Mouse (Mus musculus) left cerebral cortex, postnatal 4 days (tissue): Measurements from ENCODE around the gene Fxyd3. TPM values are rescaled to one million over a fixed set of nuclear protein-coding genes. Genes with fewer than 3 reads are reported as not detected.

Source experiments
- DNase-seq: peaks from one replicate; pipeline ENCODE4 v3.0.0-alpha.2; 2022
- intact Hi-C: fragments of 180-260 bp; cut with DNase I; formaldehyde crosslinking; loops from one replicate; pipeline ENCODE4 v1.15.1; 2025
- total RNA-seq, 2 experiments: library from RNA; stranded (reverse); gene quantifications; 2 replicates each; pipeline ENCODE4 v1.2.3; 2021

Gene Fxyd3
- total RNA-seq, 2 experiments from 2014 or later = not detected

DNA sequence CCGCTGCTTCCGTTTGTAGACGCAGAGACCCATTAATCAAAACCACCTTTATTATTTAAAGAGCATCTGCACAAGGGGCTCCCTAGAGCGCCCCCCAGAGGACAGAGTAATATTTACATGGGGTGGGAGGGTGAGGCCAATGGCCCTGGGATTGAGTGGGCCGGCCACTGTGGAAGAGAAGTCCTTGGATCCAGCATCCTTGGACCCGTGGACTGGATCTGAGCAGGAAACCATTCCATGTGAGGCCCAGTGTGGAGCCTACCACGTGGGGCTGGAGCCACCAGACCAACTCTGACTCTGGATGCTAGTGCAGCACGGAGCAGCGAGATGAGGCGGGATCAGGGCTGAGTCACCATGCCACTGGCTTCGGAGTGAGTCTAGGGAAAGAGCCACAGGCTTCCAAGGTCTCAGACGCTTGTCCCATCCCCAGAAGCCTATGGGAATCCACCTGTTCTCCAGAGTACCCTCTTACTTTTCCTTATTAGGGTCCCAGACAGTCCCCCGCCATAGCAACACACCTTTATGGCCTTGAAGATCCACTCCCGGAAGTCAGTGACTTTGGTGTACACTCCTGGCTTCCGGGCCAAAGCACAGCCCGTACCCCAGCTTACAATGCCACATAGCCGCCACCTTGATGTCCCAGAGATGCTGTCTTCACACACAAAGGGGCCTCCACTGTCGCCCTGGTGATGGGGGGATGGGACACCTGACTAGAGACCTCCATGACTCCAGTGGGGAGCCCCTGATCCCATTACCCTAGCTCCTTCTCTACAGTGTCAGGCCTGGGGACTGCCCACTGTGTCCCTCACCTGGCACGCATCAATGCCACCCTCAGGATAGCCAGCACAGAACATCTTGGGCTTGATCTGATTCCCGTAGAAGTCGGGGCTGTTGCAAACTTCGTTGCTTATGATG lies 22.4 kb upstream of the Fxyd3 start:
- intact Hi-C loops = no loop called here
- no peak for DNase-seq

DNA sequence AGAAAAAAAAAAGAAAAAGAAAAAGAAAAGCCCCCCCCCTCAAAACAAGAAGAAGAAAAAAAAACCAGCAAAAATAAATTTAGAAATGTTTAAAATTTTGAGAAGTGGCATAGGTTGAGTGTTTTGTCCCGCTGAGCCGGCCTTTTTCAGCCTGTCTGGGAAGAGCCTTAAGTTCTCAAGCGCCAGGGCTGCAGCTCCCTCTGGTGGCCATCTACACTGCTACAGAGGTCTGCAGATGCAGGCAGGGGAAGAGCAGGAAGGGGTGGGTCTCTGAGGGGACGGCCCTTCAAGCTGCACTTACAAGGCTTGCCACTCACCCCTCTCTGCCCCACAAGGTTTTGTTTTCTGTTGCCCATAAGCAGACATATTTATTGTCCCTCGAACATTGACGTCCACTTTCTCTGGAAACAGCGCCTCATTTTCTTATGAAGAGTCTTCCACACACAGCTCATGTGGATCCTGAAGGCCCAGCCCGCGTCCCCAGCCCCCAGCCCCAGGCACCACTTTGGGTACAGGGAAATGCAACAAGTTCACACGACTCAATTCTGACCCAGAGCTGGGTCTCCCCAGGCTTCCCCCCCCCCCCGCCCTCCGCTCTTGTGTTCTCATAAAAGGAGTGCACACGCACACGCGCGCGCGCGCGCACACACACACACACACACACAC lies 21.2 kb upstream of the Fxyd3 start:
- intact Hi-C loops = no loop called here
- DNase-seq = peak; percentile 95

DNA sequence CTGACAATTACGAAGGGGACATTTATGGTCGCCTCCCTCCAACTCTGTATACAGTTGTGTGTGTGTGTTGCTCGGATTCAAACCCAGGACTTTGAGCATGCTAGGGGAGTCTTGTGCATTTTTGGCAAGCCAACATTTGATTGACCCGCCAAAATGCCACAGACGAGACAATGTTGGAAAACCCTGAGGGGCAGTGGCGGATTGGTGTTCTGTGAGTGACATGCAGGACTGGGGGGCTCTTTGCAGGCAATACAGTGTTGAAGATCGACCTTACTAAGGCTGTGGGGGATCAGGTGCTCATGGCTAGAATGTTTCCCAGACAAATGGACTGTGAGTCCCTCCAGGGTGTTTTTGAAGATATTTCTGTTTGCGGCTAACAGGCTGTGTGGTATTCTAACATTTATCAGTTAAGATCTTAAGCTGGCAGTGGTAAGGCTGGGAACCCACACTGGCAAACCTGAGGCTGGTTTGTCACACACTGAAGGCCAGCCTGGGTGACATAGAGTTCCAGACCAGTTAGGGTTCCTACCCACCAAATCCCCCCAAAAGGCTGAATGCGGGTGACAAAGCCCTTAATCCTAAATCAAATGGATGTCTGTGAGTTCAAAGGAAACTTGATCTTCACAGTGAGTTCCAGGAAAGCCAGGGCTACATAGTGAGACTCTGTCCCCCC lies 20.5 kb upstream of the Fxyd3 start:
- intact Hi-C loops = no loop called here
- no peak for DNase-seq

DNA sequence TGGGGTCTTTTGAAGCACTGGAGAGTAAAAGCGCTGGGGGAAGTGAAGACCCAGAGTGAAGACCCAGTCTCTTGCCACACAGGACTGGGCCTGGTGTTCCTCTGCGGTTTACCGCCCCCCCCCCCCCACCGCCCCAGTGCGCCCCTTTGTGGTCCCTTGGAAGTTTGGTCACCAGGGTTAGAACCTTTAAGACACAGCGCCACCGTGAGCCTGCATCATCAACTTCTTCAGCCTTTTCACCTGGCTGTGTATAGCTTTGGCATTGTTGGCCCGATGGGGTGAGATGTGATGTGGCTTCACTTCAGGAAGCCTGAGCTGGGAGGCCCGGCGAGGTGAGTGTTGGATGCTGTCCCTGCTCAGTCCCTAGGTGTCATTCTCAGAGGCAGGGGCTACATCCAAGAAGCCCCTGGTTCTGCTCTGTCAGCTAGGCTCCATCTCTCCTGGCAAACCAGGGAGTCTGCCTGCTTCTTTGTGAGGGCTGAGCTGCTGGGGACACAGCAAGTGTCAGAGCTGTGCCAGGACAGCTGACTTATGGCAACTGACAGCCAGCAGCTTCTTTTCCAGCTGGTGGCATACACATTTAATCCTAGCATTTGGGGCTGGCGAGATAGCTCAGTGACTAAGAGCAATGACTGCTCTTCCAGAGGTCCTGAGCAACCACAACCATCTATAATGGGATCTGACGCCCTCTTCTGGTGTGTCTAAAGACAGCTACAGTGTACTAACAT lies 18.4 kb upstream of the Fxyd3 start:
- DNase-seq = no peak
- intact Hi-C loops = no loop called here

DNA sequence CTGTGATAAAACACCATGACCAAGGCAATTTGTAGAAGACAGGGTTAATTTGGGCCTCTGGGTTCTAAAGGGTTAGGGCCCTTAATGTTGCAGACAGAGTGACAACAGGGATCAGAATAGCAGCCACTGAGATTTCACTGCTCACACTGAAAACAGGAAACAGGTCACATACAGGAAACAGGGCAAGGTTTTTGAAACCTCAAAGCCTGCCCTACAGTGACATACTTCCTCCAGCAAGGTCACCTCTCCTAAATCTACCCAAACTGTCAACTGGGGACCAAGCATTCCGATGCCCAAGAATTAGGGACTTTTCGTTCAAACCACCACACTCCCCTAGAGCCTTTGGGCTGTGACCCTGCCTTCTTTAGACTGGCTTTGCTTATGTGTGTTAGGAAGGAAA lies 13.2 kb upstream of the Fxyd3 start:
- intact Hi-C loops = no loop called here
- DNase-seq = no peak

DNA sequence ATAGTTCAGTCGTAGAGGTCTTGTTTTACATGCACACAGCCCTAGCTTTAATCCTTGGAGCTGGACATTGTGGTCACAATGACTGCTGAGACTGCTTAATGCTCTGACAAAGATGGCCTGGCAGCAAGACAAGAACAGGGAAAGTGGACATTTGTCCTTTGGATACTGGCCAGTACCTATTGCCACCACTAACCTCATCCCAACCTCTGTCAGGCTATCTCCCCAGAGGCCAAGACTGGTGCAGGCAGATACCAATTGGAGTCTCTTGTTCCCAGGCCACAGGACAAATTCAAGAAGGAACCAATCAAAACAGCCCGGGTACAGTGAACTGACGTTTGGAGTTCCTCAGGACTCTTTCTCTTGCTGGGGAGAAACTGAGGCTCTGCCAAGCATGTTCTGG lies 11.7 kb upstream of the Fxyd3 start:
- DNase-seq = no peak
- intact Hi-C loops = no loop called here

DNA sequence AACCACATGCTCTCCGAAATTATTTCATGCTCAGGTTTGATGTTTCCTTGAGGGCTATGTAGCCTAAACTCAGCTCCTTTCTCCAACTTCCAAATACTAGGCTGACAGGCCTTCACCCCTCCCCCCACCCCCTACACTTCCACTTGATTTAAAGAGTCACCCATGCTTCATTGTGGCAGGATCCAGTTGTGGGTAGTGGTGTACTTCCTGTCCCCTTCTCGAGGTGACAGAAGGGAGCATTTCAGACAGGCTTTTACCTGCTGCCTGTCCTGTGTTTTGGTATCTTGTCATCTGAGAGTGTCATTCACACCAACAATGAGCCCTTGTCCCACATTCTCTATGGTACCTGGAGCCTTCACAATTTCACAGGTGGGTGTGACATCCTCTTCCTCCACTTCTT lies 10.8 kb upstream of the Fxyd3 start:
- intact Hi-C loops = no loop called here
- no peak for DNase-seq

DNA sequence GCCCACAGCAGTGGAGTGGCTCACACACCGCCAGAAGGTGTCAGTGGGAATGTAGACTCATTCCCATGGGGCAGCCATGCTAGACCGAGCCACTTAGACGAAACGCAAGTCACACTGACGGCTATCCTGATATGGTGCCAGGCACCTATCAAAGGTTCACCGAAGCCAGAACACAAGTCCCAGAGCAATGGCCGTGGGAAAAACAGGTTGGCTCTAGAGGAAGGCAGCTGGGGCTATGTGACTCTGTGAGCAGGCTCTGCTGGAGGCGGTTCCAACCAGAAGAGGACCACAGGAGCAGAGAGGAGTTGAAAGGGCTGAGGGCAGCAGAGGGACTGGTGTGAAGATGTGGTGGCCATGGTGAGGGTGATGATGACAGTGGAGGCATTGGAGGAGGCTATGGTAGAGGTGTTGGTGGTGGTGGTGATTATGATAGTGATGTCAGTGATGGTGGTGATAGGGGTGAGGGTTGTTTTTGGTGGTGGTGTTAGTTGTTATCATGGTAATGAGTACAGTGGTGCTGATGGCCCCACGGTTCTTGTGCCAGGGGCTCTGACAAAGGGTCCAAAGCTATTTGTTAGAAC lies 9.8 kb upstream of the Fxyd3 start:
- intact Hi-C loops = no loop called here
- no peak for DNase-seq

DNA sequence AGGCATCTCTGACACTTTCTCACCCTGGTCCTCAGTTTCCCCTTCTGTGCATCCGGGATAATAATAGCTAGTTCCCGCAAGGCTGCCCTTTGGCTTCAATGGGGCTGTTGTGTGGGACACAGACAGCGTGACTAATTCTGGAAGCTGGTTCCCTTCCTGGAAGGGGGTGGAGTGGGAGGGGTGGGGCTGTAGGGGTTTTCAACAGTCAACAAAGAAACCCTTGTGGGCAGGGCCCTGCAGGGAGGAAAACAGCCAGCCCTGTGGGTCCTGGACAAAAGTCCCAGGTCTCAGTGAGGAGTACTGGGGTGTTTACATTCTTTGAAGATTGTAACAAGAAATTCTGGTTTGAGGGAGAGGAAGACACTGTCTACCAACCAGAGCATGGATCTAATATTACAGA lies 8.7 kb upstream of the Fxyd3 start:
- peak; percentile 41 for DNase-seq
- intact Hi-C loops = no loop called here

DNA sequence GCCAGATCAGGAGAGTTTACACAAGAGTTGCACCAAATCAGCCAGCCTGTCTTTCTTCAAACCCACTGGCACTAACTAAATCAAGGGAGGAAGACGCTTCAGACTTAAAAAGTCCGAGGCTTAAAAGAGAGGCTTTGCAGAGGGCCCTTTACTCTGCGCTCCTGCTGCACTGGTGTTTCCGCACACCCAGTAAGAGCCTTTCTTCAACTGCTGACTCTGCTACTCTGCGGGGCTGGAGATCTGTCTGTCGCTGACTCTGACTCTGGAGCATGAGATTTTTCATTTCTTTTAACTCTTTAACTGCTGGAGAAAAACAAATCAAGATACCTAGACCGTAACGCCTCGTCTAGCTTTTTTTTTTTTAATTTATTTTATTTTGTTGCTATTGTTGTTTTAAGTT lies 7.6 kb upstream of the Fxyd3 start:
- no peak for DNase-seq
- intact Hi-C loops = no loop called here

DNA sequence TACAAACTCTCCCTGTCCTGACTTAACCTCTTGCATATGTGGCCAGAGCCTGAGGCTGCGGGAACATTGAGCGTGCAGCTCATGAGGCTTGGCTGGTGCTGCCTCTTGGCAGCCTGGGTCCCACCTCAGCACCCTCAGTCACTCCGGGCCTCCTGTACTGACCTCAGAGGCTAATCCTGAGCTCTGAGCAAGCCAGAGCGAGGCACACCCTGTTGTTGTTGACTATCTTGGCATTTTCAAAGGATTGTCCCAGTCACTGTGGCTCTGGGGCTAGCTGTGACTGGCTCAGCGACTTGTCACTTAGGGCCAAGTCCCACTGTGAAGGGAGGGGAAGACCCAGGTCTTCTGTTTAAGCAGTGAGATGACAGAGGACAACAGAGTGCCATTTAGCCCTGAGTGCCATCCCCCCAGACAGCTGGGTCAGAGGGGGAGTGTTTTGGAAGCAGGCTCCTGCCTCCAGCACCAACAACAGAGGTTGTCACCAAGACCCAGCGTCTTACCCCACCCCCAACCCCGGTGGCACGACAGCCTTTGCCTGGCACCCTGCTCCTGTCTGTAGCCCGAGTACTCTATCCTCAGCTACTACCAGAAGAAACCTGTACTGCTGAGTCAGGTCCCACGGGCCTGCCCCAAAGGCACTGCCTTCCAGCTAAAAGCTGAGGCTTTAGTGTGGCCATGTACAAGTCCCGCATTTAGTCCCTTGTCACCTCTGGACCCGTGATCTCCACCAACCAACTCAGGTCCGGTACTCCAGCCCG lies 6.5 kb upstream of the Fxyd3 start:
- intact Hi-C loops = no loop called here
- DNase-seq = peak; percentile 65

DNA sequence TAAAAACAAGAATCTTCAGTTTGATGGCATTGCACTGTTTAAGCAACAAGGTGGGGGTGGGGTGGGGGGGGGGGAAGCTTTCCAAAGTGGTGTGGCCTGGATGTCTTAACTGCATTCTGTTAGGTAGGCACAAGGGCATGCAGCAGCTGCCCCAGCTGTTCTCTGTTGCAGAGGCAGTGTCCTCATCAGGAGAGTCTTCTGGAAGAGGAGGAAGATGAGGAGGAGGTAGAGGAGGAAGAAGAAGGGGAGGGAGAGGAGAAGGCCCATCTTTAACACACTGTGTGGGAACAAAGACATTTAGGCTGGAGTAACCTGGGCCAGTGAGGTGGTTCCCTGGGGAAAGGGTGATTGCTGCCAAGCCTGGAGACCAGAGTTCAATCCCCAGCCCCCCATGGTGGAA lies 5.6 kb upstream of the Fxyd3 start:
- no peak for DNase-seq
- intact Hi-C loops = no loop called here

DNA sequence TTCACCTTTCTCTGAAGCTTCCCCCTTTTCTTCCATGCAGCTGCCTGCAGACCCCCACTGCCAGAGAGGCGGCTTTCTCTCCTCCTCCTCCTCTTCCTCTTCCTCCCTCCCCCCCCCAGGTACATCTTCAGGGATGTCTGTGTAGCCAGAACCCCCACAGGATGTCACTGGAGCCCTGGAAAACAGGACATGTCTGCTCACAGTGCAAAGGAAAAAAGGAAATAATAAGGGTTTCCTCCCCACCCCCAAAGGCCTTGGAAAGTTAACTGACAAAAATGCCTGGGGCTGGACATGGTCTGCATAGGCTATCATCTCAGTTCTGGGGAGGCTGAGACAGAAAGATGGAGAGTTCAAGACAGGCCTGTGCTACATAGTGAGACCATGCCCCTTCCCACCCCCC lies 4.6 kb upstream of the Fxyd3 start:
- DNase-seq = no peak
- intact Hi-C loops = no loop called here

DNA sequence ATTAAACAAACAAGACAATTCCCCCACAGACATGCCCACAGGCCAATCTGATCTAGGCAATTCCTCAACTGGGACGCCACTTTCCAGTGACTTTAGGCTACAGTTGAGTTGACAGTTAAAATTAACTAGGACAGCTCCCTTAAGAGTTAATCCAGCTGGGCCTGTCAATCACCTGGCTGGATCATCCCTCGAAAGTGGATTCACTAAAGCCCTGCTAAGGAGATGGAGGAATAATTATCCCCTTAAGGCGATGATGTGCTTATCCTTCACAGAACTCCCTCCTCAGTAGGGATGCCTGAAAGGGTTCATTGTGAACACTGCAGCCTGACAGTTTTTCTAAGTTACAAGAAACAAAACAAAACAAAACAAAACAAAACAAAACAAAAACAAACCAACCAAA lies 4.1 kb upstream of the Fxyd3 start:
- intact Hi-C loops = no loop called here
- DNase-seq = no peak

DNA sequence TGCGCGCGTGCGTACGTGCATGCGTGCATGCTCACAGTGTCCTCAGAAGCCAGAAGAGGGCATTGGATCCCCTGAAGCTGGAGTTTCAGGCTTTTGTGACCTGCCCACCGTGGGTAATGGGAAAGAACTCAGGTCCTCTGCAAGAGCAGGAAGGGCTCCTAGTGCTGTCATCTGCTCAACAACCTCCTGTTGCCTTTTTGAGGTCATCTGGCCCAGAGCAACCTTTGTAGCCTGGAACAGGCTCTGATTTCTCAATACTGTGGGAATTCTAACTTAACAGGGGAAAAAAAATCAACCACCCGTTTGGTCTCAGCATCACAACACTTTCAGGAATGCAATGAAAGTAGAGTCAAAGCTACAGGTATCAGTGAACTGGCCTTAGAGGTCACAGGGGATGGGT lies 3.2 kb upstream of the Fxyd3 start:
- no peak for DNase-seq
- intact Hi-C loops = no loop called here

DNA sequence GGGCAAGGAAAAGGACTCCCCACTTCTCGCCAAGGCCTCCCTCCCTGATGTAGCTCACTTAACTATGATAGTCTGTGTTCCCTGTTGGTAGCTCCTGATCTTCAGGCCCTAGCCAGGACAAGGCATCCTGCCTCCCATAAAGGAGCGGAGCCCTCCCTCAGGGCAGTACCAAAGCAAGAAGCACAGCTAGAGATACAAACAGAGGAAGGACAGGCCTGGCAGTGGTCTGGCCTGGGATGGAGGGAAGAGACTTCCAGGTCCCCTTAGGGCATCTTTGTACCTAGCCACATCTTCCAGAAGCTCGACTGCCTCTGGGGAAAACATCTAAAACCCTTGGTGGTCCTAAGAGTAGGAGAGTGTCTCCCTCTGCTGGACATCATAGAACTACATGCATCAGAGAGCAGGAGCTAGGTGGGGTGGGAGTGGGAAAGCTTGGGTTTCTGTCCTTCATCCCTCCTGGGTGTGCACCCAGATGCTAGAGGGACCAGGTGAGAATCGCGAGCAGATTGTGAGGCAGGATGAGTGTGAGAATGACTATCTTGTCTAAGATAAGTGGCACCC lies 1.5 kb upstream of the Fxyd3 start:
- intact Hi-C loops = no loop called here
- DNase-seq = no peak

DNA sequence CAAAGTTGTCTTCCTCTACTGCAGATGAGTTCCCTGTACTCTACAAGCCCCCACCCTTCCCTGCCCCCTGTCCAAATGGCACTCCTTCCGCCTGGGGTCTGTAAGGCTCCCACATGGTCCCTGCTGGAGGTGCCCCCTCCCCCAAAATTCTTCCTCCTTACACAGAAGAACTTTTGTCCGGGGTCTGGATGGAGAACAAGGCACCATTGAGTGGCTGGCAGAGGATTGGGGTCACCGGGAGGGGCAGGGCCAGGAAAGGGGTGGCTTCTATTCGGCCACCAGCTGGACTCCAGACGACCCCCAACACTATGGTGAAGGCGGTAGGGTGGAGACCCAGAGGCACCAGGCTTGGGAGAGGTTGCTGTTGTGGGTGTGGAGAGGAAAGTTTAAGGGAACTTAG lies 966 bp upstream of the Fxyd3 start:
- intact Hi-C loops = no loop called here
- no peak for DNase-seq

DNA sequence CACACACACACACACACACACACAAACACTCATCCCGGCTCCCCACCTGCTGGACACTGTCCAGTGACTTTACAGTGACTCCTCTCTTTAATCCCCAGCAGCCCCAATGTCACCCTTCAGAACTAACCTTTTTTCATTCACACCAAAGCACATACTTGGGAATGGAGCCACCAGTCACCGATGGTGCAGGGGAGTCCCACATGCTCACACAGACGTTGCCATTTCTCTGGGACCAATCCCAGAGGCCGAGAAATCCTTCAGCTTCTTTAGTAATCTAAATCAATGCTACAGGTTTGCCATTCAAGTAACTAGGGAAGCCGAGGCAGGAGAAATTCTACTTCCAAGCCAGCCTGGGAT lies 1.8 kb downstream of the Fxyd3 start:
- intact Hi-C loops = no loop called here
- peak; percentile 7 for DNase-seq

DNA sequence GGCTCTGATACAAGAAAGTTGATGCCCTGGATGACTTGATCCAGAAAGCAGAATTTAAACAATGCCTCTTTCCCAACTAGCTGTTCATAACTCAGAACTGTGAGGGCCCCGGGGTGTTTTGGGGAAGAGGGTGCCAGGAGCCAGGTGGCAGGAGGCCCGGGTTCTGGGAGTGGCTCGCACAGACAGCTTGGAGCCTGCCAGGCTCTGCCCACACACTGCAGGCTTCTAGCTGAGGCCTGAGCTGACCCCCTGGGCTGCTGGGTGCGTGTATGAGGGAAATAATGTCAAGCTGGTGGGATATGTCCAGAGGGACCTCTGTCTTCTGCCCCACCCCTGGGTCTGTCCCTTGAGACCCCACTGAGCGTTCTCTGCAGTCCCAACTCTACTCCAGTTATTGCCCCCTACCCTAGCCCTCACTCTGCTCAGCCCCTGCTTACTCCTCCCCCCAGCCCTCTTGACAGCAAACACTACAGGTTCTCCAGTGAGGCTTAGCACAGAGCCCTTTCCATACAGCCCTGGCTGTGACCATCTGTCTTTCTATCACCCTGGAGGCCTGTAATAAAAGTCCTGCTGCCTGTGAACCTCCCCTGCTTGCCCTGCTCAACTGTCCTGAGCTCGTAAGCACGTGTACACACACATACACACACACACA lies 2.3 kb downstream of the Fxyd3 start:
- intact Hi-C loops = no loop called here
- DNase-seq = peak; percentile 21
